In the genomic region with DNA sequence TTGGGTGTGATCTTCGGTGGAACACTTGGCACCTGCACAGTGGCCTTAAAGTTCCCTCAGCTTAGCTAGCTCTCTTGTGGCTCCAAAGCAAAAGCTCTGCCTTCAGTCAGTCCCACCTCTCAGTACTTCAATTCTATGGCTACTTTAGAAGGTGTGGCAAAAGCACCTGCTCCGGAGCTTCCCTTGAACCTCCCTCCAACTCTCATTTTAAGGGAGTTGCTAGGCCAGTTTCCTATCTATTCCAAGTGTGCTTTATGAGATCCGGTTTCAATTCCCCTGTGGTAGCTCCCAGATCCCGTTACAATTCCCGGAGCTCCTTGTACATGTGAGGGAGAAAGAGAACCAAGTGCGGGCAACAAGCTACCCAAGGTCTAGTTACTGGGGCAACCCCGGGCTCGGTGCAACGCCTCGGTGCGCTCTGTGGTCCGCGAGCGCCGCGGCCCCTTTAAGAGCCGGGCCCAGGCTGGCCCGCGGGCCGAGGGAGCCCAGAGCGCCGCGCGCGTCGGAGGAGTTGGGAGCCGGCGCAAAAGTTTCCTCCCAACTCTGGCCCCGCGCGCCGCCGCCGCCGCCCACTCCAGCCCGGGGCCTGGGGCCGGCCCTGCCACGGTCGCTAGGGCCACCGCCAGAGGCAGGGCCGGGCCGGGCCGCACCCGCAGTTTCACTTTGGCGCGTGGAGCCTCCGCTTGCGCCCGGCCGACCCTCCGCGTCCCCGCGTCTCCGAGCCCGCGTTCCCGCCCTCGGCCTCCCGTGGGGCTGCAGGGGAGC, we compare ENCODE assay signal across 8 mouse cellular contexts. TPM values are rescaled to one million over a fixed set of nuclear protein-coding genes. Genes with fewer than 3 reads are reported as not detected.
A peak's percentile ranks its signal among the peaks of the same experiment; 100 is the strongest.
DNase-seq lines count a peak whose midpoint lies in the region; ATAC-seq lines count a peak whose summit lies in the region.

Gene Pard3b, plus strand, starts transcription at position 478 of the 765 bp plus-strand sequence.

- no peaks in the 10 kb centered on the region for H3K9me3 ChIP-seq in limb, embryonic 10.5 days (replicated peaks)

- whole genome bisulfite sequencing in limb, embryonic 10.5 days, result 2% methylated on average over 60 of the region's 60 CpGs

- H3K4me3 ChIP-seq in limb, embryonic 10.5 days, result peak within 1 kb of the TSS; percentile 97

- peaks cover 16% of the 10 kb centered on the region for H3K4me1 ChIP-seq in limb, embryonic 10.5 days

- H3K27me3 ChIP-seq in limb, embryonic 10.5 days (ENCODE audit: low read depth, poor library complexity, severe bottlenecking), result peaks cover 53% of the 10 kb centered on the region

- intact Hi-C loops in gastrocnemius, postnatal 36 days (cut with DNase I), result no loop called here

- DNase-seq in adrenal gland, adult 2 months, result peak; percentile 85
- DNase-seq in embryo, embryonic 10 days (ENCODE audit: low spot score), result peak; percentile 76
- DNase-seq in gastrocnemius, postnatal 36 days, result peak; percentile 68 to 71
- peak; percentile 24 for DNase-seq in hindlimb bud, embryonic 11.5 days (ENCODE audit: extremely low spot score, low read depth, low spot score)
- peak; percentile 75 for DNase-seq in limb, embryonic 10.5 days (ENCODE audit: low spot score)
- peak; percentile 18 for DNase-seq in skeletal muscle tissue, adult 2 months (ENCODE audit: low read depth, low spot score)

- H3K27ac ChIP-seq in limb, embryonic 10.5 days, result peak within 1 kb of the TSS; percentile 91

- H3K36me3 ChIP-seq in limb, embryonic 10.5 days, result no peaks in the 10 kb centered on the region

- ATAC-seq in megakaryocyte-erythroid progenitor cell, adult 5-6 weeks (replicated peaks; ENCODE audit: low FRiP score, low TSS enrichment, poor library complexity, severe bottlenecking), result peak; percentile 79
- ATAC-seq in activated CD4-positive, CD25-positive, alpha-beta regulatory T cell, adult 4 months, result no peak

RNA-seq across cellular contexts. Expression of gene Pard3b, which starts in this region (rescaled TPM):
- 10 to 100 TPM; 11.2 to 12.1 TPM for total RNA-seq in adrenal gland, adult 2 months (2021)
- polyA plus RNA-seq in adrenal gland, adult 2 months (2012; rRNA removed), result 10.8 and 15.2 TPM in 2 replicates
- 1 to 10 TPM; 5.0 to 5.1 TPM for total RNA-seq in gastrocnemius, postnatal 36 days (2021)
- polyA plus RNA-seq in limb, embryonic 10.5 days (2016; fragmentation: Nextera tagmentation; extraction: Ambion mirVana), result 3.4 and 5.0 TPM in 2 replicates
- total RNA-seq in megakaryocyte-erythroid progenitor cell, adult 5-6 weeks (2014; fragmentation: Nextera tagmentation), result 2.0 and 3.2 TPM in 2 replicates
- 1.4 and 4.2 TPM in 2 replicates for total RNA-seq in megakaryocyte-erythroid progenitor cell, adult 5-6 weeks (2017)
- not detected for polyA plus RNA-seq in activated CD4-positive, CD25-positive, alpha-beta regulatory T cell, adult 4 months (2017; shearing (Covaris generic))

Comparison
In these comparisons a context has a peak if more than half of its experiments do, and no peak if none do; other contexts are left out.
1. DNase-seq: peak in every context shown above with its lines; median percentile 85 in adrenal gland, adult 2 months; 76 in embryo, embryonic 10 days; 75 in limb, embryonic 10.5 days; 70 in gastrocnemius, postnatal 36 days; 24 in hindlimb bud, embryonic 11.5 days; 18 in skeletal muscle tissue, adult 2 months.